Mouse (Mus musculus) layer of hippocampus, adult 2 months (tissue): ENCODE measurements around the gene Padi1. TPM values are rescaled to one million over a fixed set of nuclear protein-coding genes. Genes with fewer than 3 reads are reported as not detected.

Experiments
- DNase-seq, 2 experiments: peaks; one replicate each; pipeline ENCODE4 v3.0.0; 2022; ENCODE audit warnings: low spot score in 2 of 2
- H3K27ac ChIP-seq: fragments of 200-600 bp; 2 replicates; pipeline ENCODE4 v1.8.1; 2022
- H3K4me3 ChIP-seq: fragments of 200-600 bp; 2 replicates; pipeline ENCODE4 v1.8.1; 2022; ENCODE audit warnings: mild to moderate bottlenecking
- CTCF ChIP-seq: fragments of 200-600 bp; conservative IDR thresholded peaks from 2 replicates; pipeline ENCODE4 v1.8.1; 2022; ENCODE audit warnings: antibody characterized with exemption, mild to moderate bottlenecking, moderate library complexity
- total RNA-seq, 2 experiments: library from RNA; stranded (reverse); gene quantifications; 2 replicates each; pipeline ENCODE4 v1.2.3; 2021

The Padi1 gene
- total RNA-seq, 2 experiments from 2014 or later: not detected

- no peak for DNase-seq
- no peak for TF ChIP-seq CTCF
These were observed 36.5 kb downstream of the Padi1 start for GRCm38 (mm10) chr4:140809118-140809517.

GRCm38 (mm10) chr4:140804601-140805000 is 41.0 kb downstream of the Padi1 start:
- H3K4me3 ChIP-seq: no peak overlapping the region
- H3K27ac ChIP-seq: no peak overlapping the region
- no peak for TF ChIP-seq CTCF
- no peak for DNase-seq

More at GRCm38 (mm10) chr4:140809118-140809517, 36.5 kb downstream of the Padi1 start:
- H3K27ac ChIP-seq: no peak overlapping the region
- H3K4me3 ChIP-seq: no peak overlapping the region

- DNase-seq: no peak
- no peak overlapping the region for H3K27ac ChIP-seq
- H3K4me3 ChIP-seq: no peak overlapping the region
- TF ChIP-seq CTCF: no peak
These were observed 44.2 kb downstream of the Padi1 start for GRCm38 (mm10) chr4:140801364-140801763.

- no peak overlapping the region for H3K27ac ChIP-seq
- no peak overlapping the region for H3K4me3 ChIP-seq
- TF ChIP-seq CTCF: no peak
- DNase-seq: no peak
These were observed 48.8 kb downstream of the Padi1 start for GRCm38 (mm10) chr4:140796786-140797185.

GRCm38 (mm10) chr4:140794678-140795077 is 50.9 kb downstream of the Padi1 start:
- Histone ChIP-seq H3K27ac (no peak overlapping the region), H3K4me3 (no peak overlapping the region)
- TF ChIP-seq CTCF: no peak
- no peak for DNase-seq

GRCm38 (mm10) chr4:140793795-140794194 is 51.8 kb downstream of the Padi1 start:
- Histone ChIP-seq H3K27ac (no peak overlapping the region), H3K4me3 (no peak overlapping the region)
- DNase-seq: no peak
- TF ChIP-seq CTCF: peak; percentile 36; the same call in 1 of the 2 replicates

- H3K4me3 ChIP-seq: no peak overlapping the region
- no peak for TF ChIP-seq CTCF
- DNase-seq: no peak
- H3K27ac ChIP-seq: no peak overlapping the region
These were observed 53.0 kb downstream of the Padi1 start for GRCm38 (mm10) chr4:140792584-140792983.

GRCm38 (mm10) chr4:140791071-140791470 is 54.5 kb downstream of the Padi1 start:
- Histone ChIP-seq H3K27ac (no peak overlapping the region), H3K4me3 (no peak overlapping the region)
- DNase-seq: no peak
- TF ChIP-seq CTCF: no peak

- TF ChIP-seq CTCF: no peak
- no peak overlapping the region for H3K4me3 ChIP-seq
- H3K27ac ChIP-seq: no peak overlapping the region
- no peak for DNase-seq
These were observed 55.6 kb downstream of the Padi1 start for GRCm38 (mm10) chr4:140789983-140790382.

- H3K4me3 ChIP-seq: no peak overlapping the region
- peak in 1 of 2 experiments; percentile 67 for DNase-seq
- peak; percentile 87 for TF ChIP-seq CTCF
- no peak overlapping the region for H3K27ac ChIP-seq
These were observed 56.6 kb downstream of the Padi1 start for GRCm38 (mm10) chr4:140788983-140789382.

- H3K27ac ChIP-seq: no peak overlapping the region
- DNase-seq: no peak
- TF ChIP-seq CTCF: no peak
- H3K4me3 ChIP-seq: no peak overlapping the region
These were observed 57.3 kb downstream of the Padi1 start for GRCm38 (mm10) chr4:140788264-140788663.

GRCm38 (mm10) chr4:140787414-140787813 is 58.2 kb downstream of the Padi1 start:
- TF ChIP-seq CTCF: no peak
- Histone ChIP-seq H3K27ac (no peak overlapping the region), H3K4me3 (no peak overlapping the region)
- no peak for DNase-seq

- no peak overlapping the region for H3K4me3 ChIP-seq
- H3K27ac ChIP-seq: no peak overlapping the region
- DNase-seq: no peak
- TF ChIP-seq CTCF: no peak
These were observed 60.4 kb downstream of the Padi1 start for GRCm38 (mm10) chr4:140785217-140785616.

GRCm38 (mm10) chr4:140784292-140784945 is 61.2 kb downstream of the Padi1 start:
- DNase-seq: no peak
- TF ChIP-seq CTCF: no peak
- Histone ChIP-seq H3K27ac (no peak overlapping the region), H3K4me3 (no peak overlapping the region)
